Mouse (Mus musculus) E14TG2a.4 (cell line): ENCODE measurements around the gene Tmem117.

Experiments
- CTCF ChIP-seq: conservative IDR thresholded peaks from 2 replicates; pipeline ENCODE4 v1.5.1; 2014; ENCODE audit warnings: low read length
- NANOG ChIP-seq: IDR thresholded peaks from 2 replicates; pipeline ENCODE4 v1.6.1; 2014; ENCODE audit warnings: borderline replicate concordance, low read length, mixed read lengths
- POU5F1 ChIP-seq: IDR thresholded peaks from 2 replicates; pipeline ENCODE4 v1.6.1; 2014; ENCODE audit warnings: low read length, borderline replicate concordance

- TF ChIP-seq CTCF (no peak), NANOG (no peak), POU5F1 (no peak)
Measured at GRCm38 (mm10) chr15:94893201-94893600, 264.2 kb downstream of the Tmem117 start.
